Comparison of ENCODE assay signal across 28 mouse cellular contexts in the genomic region with DNA sequence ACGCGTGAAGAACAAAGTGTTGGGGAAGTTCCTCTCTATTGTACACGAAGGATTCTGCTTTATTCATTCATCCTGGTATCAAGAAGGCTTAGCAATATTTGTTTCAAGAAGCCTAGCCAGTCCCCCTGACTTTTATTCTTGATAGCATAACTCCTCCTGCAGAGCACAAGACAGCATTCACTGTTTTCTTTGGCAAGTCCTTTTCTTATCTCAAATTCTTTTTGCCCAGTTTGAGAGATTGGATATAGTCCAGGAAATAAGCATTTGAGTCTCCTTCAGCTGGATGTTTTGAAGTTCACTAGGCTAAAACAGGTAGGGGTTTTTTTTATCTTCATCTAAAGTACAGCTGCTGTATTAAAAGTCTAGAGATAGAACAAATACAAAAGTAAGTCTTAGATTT. TPM values are rescaled to one million over a fixed set of nuclear protein-coding genes. Genes with fewer than 3 reads are reported as not detected.
DNase-seq lines count a peak whose midpoint lies in the region; ATAC-seq and TF ChIP-seq lines count a peak whose summit lies in the region.
"Had no signal": no experiment of that assay in that cellular context is flagged by ENCODE, and none has a peak within 500 bp of the region (broad histone marks: within the 10 kb centered on the region; RNA-seq: fewer than 3 reads in every experiment).

No protein-coding gene starts in this region.

- peaks cover 4% of the 10 kb centered on the region; the same call in 1 of the 2 replicates for H3K4me1 ChIP-seq in heart, postnatal 0 days (ENCODE audit: control insufficient read depth, insufficient read depth)
- H3K4me1 ChIP-seq in heart, embryonic 11.5 days (ENCODE audit: control insufficient read depth, insufficient read depth, low read length) = no peaks in the 10 kb centered on the region; the same call in 1 of the 2 replicates
- H3K4me1 ChIP-seq in lung, embryonic 15.5 days = no peaks in the 10 kb centered on the region
- H3K4me1 ChIP-seq in lung, adult 2 months (ENCODE audit: control insufficient read depth, insufficient read depth, low read length) = no peaks in the 10 kb centered on the region
- H3K4me1 ChIP-seq: embryonic facial prominence, embryonic 15.5 days had no signal

- no peaks in the 10 kb centered on the region for H3K9me3 ChIP-seq in heart, postnatal 0 days (replicated peaks; ENCODE audit: control insufficient read depth, low read length)
- H3K9me3 ChIP-seq in heart, embryonic 11.5 days (replicated peaks; ENCODE audit: control insufficient read depth, low read length) = no peaks in the 10 kb centered on the region
- H3K9me3 ChIP-seq in lung, embryonic 15.5 days = no peaks in the 10 kb centered on the region
- H3K9me3 ChIP-seq: embryonic facial prominence, embryonic 13.5 days; embryonic facial prominence, embryonic 15.5 days; forebrain, embryonic 10.5 days; forebrain, embryonic 12.5 days; G1E had no signal

- TF ChIP-seq POLR2A in lung, adult 2 months (IDR thresholded peaks at IDR 0.05; ENCODE audit: borderline replicate concordance, extremely low read depth, low read depth, low read length) = no peak

- no peak overlapping the region for H3K27ac ChIP-seq in heart, postnatal 0 days (ENCODE audit: low read depth)
- H3K27ac ChIP-seq in heart, embryonic 11.5 days (ENCODE audit: low read depth, low read length) = no peak overlapping the region
- H3K27ac ChIP-seq in lung, embryonic 15.5 days = peak overlapping the region; percentile 47; the same call in 1 of the 2 replicates
- H3K27ac ChIP-seq: embryonic facial prominence, embryonic 13.5 days; embryonic facial prominence, embryonic 15.5 days; forebrain, embryonic 10.5 days; forebrain, embryonic 12.5 days had no signal

- H3K9ac ChIP-seq in heart, postnatal 0 days (replicated peaks; ENCODE audit: low read depth, low read length) = no peak overlapping the region
- H3K9ac ChIP-seq in heart, embryonic 11.5 days (ENCODE audit: low read depth, low read length) = no peak overlapping the region
- no peak overlapping the region for H3K9ac ChIP-seq in lung, embryonic 15.5 days
- H3K9ac ChIP-seq: embryonic facial prominence, embryonic 13.5 days; embryonic facial prominence, embryonic 15.5 days; forebrain, embryonic 12.5 days had no signal

- DNase-seq in heart, postnatal 0 days (ENCODE audit: low spot score) = peak; percentile 21
- no peak for DNase-seq in lung, adult 2 months
- DNase-seq in testis, postnatal 14 days (ENCODE audit: low spot score) = peak; percentile 14
- DNase-seq in testis, postnatal 10 days (ENCODE audit: low spot score) = no peak
- no peak for DNase-seq in liver
- DNase-seq: adrenal gland, adult 2 months; adrenal gland, postnatal 10 days; adrenal gland, postnatal 25 days; B cell, adult 2 months; cerebellum, adult 11 months; cerebellum, adult 18-20 months; cerebellum, adult 8-10 months; cerebellum, adult 9-11 months; cerebellum, postnatal 14 days; cerebellum, postnatal 36 days; embryo, embryonic 11 days had no signal

- H3K4me3 ChIP-seq in heart, postnatal 0 days (ENCODE audit: low read depth, low read length) = no peak overlapping the region
- H3K4me3 ChIP-seq in heart, embryonic 11.5 days (ENCODE audit: low read depth, low read length) = no peak overlapping the region
- H3K4me3 ChIP-seq in lung, embryonic 15.5 days = no peak overlapping the region
- H3K4me3 ChIP-seq in lung, adult 2 months (replicated peaks; ENCODE audit: extremely low read depth, low read depth, low read length) = no peak overlapping the region
- H3K4me3 ChIP-seq: embryonic facial prominence, embryonic 13.5 days; embryonic facial prominence, embryonic 15.5 days; erythroblast, embryonic 14.5 days; forebrain, embryonic 10.5 days; forebrain, embryonic 12.5 days had no signal

- no peak for TF ChIP-seq EP300 in heart, postnatal 0 days (IDR thresholded peaks at IDR 0.05; ENCODE audit: low read depth)

- no peak for TF ChIP-seq CTCF in heart, postnatal 0 days (IDR thresholded peaks at IDR 0.05; ENCODE audit: low read depth)
- TF ChIP-seq CTCF in lung, adult 2 months (IDR thresholded peaks at IDR 0.05; ENCODE audit: insufficient read depth, low read length) = no peak

- H3K36me3 ChIP-seq in heart, postnatal 0 days (replicated peaks; ENCODE audit: control insufficient read depth, insufficient read depth, low read length) = no peaks in the 10 kb centered on the region
- no peaks in the 10 kb centered on the region for H3K36me3 ChIP-seq in heart, embryonic 11.5 days (ENCODE audit: control insufficient read depth, insufficient read depth, low read length)
- H3K36me3 ChIP-seq in lung, embryonic 15.5 days = no peaks in the 10 kb centered on the region
- H3K36me3 ChIP-seq: embryonic facial prominence, embryonic 13.5 days; embryonic facial prominence, embryonic 15.5 days; forebrain, embryonic 10.5 days; forebrain, embryonic 12.5 days; G1E had no signal

- no peaks in the 10 kb centered on the region for H3K27me3 ChIP-seq in heart, postnatal 0 days (ENCODE audit: control insufficient read depth, insufficient read depth, low read length)
- no peaks in the 10 kb centered on the region for H3K27me3 ChIP-seq in heart, embryonic 11.5 days (ENCODE audit: control insufficient read depth, insufficient read depth, low read length)
- no peaks in the 10 kb centered on the region for H3K27me3 ChIP-seq in lung, embryonic 15.5 days
- H3K27me3 ChIP-seq: CH12.LX; embryonic facial prominence, embryonic 13.5 days; embryonic facial prominence, embryonic 15.5 days; forebrain, embryonic 12.5 days had no signal

- 46% methylated on average over 3 of the region's 3 CpGs for WGBS in heart, postnatal 0 days
- WGBS in heart, embryonic 11.5 days (ENCODE audit: insufficient replicate concordance) = 47% methylated on average over 3 of the region's 3 CpGs
- WGBS in lung, embryonic 15.5 days = 51% methylated on average over 3 of the region's 3 CpGs
- 47% methylated on average over 3 of the region's 3 CpGs for WGBS in lung, adult 2 months

- H3K4me2 ChIP-seq in heart, postnatal 0 days (ENCODE audit: low read depth, low read length) = no peak overlapping the region
- no peak overlapping the region for H3K4me2 ChIP-seq in heart, embryonic 11.5 days
- no peak overlapping the region for H3K4me2 ChIP-seq in lung, embryonic 15.5 days
- H3K4me2 ChIP-seq: embryonic facial prominence, embryonic 13.5 days; embryonic facial prominence, embryonic 15.5 days; forebrain, embryonic 12.5 days had no signal

- ATAC-seq in heart, postnatal 0 days (ENCODE audit: insufficient read depth, low read depth) = no peak
- ATAC-seq in heart, embryonic 11.5 days (replicated peaks; ENCODE audit: insufficient number of reproducible peaks, low FRiP score, low TSS enrichment) = no peak
- no peak for ATAC-seq in lung, embryonic 15.5 days (ENCODE audit: borderline replicate concordance, extremely low read depth, low FRiP score, low TSS enrichment)
- peak; percentile 27 for ATAC-seq in megakaryocyte-erythroid progenitor cell, adult 5-6 weeks (replicated peaks; ENCODE audit: low FRiP score, low TSS enrichment, poor library complexity, severe bottlenecking)
- ATAC-seq: CD4-positive, CD25-positive, alpha-beta regulatory T cell, adult 4 months; forebrain, embryonic 14.5 days had no signal

RNA-seq across cellular contexts. Expression of a gene that starts 3.0 kb away (rescaled TPM):
- 19.0 and 19.2 TPM in 2 replicates for total RNA-seq in heart, postnatal 0 days (2014; rRNA removed; ENCODE audit: low replicate concordance)
- polyA plus RNA-seq in heart, postnatal 0 days (2015; fragmentation: Nextera tagmentation; extraction: Ambion mirVana) = 49.0 and 53.0 TPM in 2 replicates
- 37.5 and 47.1 TPM in 2 replicates for polyA plus RNA-seq in heart, embryonic 11.5 days (2014; fragmentation: Nextera tagmentation; extraction: Ambion mirVana)
- 67.3 and 68.5 TPM in 2 replicates for polyA plus RNA-seq in lung, embryonic 15.5 days (2015; fragmentation: Nextera tagmentation; extraction: Ambion mirVana)
- polyA plus RNA-seq in lung, adult 2 months (2012; rRNA removed) = 70.0 and 123 TPM in 2 replicates
- 17.3 and 34.0 TPM in 2 replicates for total RNA-seq in megakaryocyte-erythroid progenitor cell, adult 5-6 weeks (2014; fragmentation: Nextera tagmentation)
- 6.4 and 12.0 TPM in 2 replicates for total RNA-seq in megakaryocyte-erythroid progenitor cell, adult 5-6 weeks (2017)

Comparison
In these comparisons a context has a peak if more than half of its experiments do, and no peak if none do; other contexts are left out.
1. DNase-seq: peak in heart, postnatal 0 days (single experiment) and testis, postnatal 14 days (single experiment); none in lung, adult 2 months (single experiment), testis, postnatal 10 days (single experiment) and liver (single experiment).